In the genomic region with DNA sequence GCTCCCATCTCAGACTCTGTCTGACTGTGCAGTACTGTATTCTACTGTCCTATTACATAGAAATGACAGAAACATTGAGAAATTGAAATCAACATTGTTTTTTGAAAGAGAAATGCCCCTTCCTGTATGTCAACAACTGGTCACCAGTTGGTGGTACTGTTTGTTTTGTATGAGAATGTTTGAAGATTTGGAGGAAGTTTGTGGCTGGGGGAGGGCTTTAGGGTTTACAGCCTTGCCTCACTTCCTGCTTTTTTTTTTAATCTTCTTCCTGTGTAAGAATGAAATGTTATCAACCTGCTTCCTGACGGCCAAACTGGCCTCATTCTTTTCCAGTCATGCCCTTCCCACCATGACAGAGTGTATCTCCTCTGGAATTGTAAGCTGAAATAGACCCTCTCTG, we compare ENCODE assay signal across 21 mouse cellular contexts.
DNase-seq lines count a peak whose midpoint lies in the region; ATAC-seq and TF ChIP-seq lines count a peak whose summit lies in the region.
"Had no signal": no experiment of that assay in that cellular context is flagged by ENCODE, and none has a peak within 500 bp of the region (broad histone marks: within the 10 kb centered on the region; RNA-seq: fewer than 3 reads in every experiment).

No protein-coding gene starts in this region.

- ATAC-seq in liver, postnatal 0 days = peak; percentile 45
- no peak; the same call in 1 of the 2 replicates for ATAC-seq in liver, embryonic 11.5 days (replicated peaks; ENCODE audit: low FRiP score)
- peak; percentile 97 for ATAC-seq in megakaryocyte, adult 5-6 weeks (ENCODE audit: poor library complexity, severe bottlenecking)
- ATAC-seq: forebrain, embryonic 13.5 days; forebrain, postnatal 0 days; hindbrain, embryonic 16.5 days had no signal

- H3K4me3 ChIP-seq in liver, postnatal 0 days (ENCODE audit: low read depth, low read length) = no peak overlapping the region
- no peak overlapping the region for H3K4me3 ChIP-seq in liver, embryonic 11.5 days (ENCODE audit: low read depth, low read length)
- H3K4me3 ChIP-seq in lung, adult 2 months (replicated peaks; ENCODE audit: extremely low read depth, low read depth, low read length) = no peak overlapping the region
- H3K4me3 ChIP-seq: forebrain, embryonic 13.5 days; heart, embryonic 13.5 days; hindbrain, embryonic 12.5 days had no signal

- no peak overlapping the region for H3K9ac ChIP-seq in liver, postnatal 0 days (replicated peaks)
- no peak overlapping the region for H3K9ac ChIP-seq in liver, embryonic 11.5 days (ENCODE audit: low read depth, low read length)
- H3K9ac ChIP-seq: forebrain, embryonic 13.5 days; forebrain, postnatal 0 days; heart, embryonic 13.5 days; hindbrain, embryonic 12.5 days had no signal

- no peak for TF ChIP-seq CTCF in liver, postnatal 0 days (IDR thresholded peaks at IDR 0.05; ENCODE audit: low read depth)
- TF ChIP-seq CTCF in lung, adult 2 months (IDR thresholded peaks at IDR 0.05; ENCODE audit: insufficient read depth, low read length) = no peak

- no peak overlapping the region for H3K4me2 ChIP-seq in liver, postnatal 0 days (ENCODE audit: low read depth, low read length)
- H3K4me2 ChIP-seq in liver, embryonic 11.5 days = no peak overlapping the region
- H3K4me2 ChIP-seq: forebrain, embryonic 13.5 days; heart, embryonic 13.5 days; hindbrain, embryonic 12.5 days had no signal

- DNase-seq in liver, postnatal 0 days = no peak
- no peak for DNase-seq in liver, embryonic 11.5 days (ENCODE audit: low spot score)
- peak; percentile 22 for DNase-seq in lung, postnatal 36 days
- DNase-seq in lung, adult 2 months = no peak
- DNase-seq in thymus, postnatal 0 days (ENCODE audit: low spot score) = no peak
- DNase-seq in cerebellum, adult 11-12 months = no peak
- DNase-seq in testis, postnatal 14 days (ENCODE audit: low spot score) = no peak
- DNase-seq: adrenal gland, adult 2 months; adrenal gland, postnatal 36 days; cerebellum, adult 8-10 months; cerebellum, postnatal 14 days; forebrain, postnatal 0 days; gastrocnemius, postnatal 25 days; heart, adult 11 months; heart, postnatal 36 days had no signal

- no peak for TF ChIP-seq POLR2A in lung, adult 2 months (IDR thresholded peaks at IDR 0.05; ENCODE audit: borderline replicate concordance, extremely low read depth, low read depth, low read length)

- no peaks in the 10 kb centered on the region for H3K9me3 ChIP-seq in liver, postnatal 0 days (ENCODE audit: low read length)
- H3K9me3 ChIP-seq in liver, embryonic 11.5 days (ENCODE audit: control insufficient read depth, low read length) = no peaks in the 10 kb centered on the region
- H3K9me3 ChIP-seq: forebrain, embryonic 13.5 days; heart, embryonic 13.5 days; hindbrain, embryonic 12.5 days had no signal

- WGBS in liver, postnatal 0 days (ENCODE audit: insufficient replicate concordance) = 52% methylated on average over 1 of the region's 1 CpGs
- 48% methylated on average over 1 of the region's 1 CpGs for WGBS in liver, embryonic 11.5 days
- 26% methylated on average over 1 of the region's 1 CpGs for WGBS in lung, adult 2 months

- no peaks in the 10 kb centered on the region for H3K36me3 ChIP-seq in liver, postnatal 0 days (replicated peaks; ENCODE audit: insufficient read depth, low read length)
- H3K36me3 ChIP-seq in liver, embryonic 11.5 days (ENCODE audit: control insufficient read depth, insufficient read depth, low read length) = no peaks in the 10 kb centered on the region
- H3K36me3 ChIP-seq: heart, embryonic 13.5 days; hindbrain, embryonic 12.5 days had no signal

- H3K27ac ChIP-seq in liver, postnatal 0 days (ENCODE audit: low read depth) = no peak overlapping the region
- H3K27ac ChIP-seq in liver, embryonic 11.5 days (ENCODE audit: low read depth, low read length) = no peak overlapping the region
- H3K27ac ChIP-seq: forebrain, embryonic 13.5 days; heart, embryonic 13.5 days; hindbrain, embryonic 12.5 days had no signal

- peak; percentile 42; the same call in 1 of the 2 replicates for TF ChIP-seq EP300 in liver, postnatal 0 days (IDR thresholded peaks at IDR 0.05; ENCODE audit: low read depth)

- no peaks in the 10 kb centered on the region for H3K4me1 ChIP-seq in liver, postnatal 0 days (ENCODE audit: insufficient read depth)
- H3K4me1 ChIP-seq in liver, embryonic 11.5 days (replicated peaks; ENCODE audit: control insufficient read depth, insufficient read depth, low read length) = no peaks in the 10 kb centered on the region
- no peaks in the 10 kb centered on the region for H3K4me1 ChIP-seq in lung, adult 2 months (ENCODE audit: control insufficient read depth, insufficient read depth, low read length)
- H3K4me1 ChIP-seq: forebrain, embryonic 13.5 days; heart, embryonic 13.5 days; hindbrain, embryonic 12.5 days had no signal

- H3K27me3 ChIP-seq in liver, postnatal 0 days (ENCODE audit: insufficient read depth, low read length) = no peaks in the 10 kb centered on the region
- H3K27me3 ChIP-seq in liver, embryonic 11.5 days (replicated peaks; ENCODE audit: control insufficient read depth, insufficient read depth, low read length) = no peaks in the 10 kb centered on the region
- H3K27me3 ChIP-seq: CH12.LX; forebrain, embryonic 13.5 days; heart, embryonic 13.5 days; hindbrain, embryonic 12.5 days had no signal
